Mouse (Mus musculus): ENCODE results near the gene Med15.

DNA sequence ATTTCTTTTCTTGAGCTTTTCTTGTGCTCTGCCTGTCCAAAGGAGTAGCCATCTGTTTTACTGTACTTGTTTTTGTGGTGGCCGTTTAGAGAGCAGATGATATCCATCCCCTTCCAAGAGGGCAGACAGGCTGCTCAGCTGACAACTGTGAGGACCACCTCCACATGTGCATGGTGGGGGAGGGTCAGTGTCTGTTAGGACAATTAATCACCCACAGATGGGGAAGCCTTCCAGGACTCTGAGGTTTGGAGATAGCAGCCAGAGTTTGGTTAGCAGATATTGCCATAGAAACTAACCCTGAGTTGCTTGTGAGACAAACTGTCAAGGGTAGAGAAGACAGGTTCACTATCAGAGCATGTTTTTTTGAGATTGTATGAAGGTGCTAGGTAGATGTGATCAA, 28.4 kb upstream of the Med15 start:
- TF ChIP-seq CTCF (IDR thresholded peaks at IDR 0.05; ENCODE audit: low read depth) (no peak), EP300 (optimal IDR thresholded peaks at IDR 0.05) (no peak)

All from stomach, postnatal 0 days (tissue).